Mouse (Mus musculus) heart, adult 18-20 months (tissue): ENCODE data around the gene Prtg. TPM values are rescaled to one million over a fixed set of nuclear protein-coding genes. Genes with fewer than 3 reads are reported as not detected.

Experiments
- DNase-seq, 2 experiments: peaks; one replicate each; pipeline ENCODE4 v3.0.0; 2021 to 2022; ENCODE audit warnings: mixed read lengths in 1 of 2
- long read RNA-seq, 2 experiments: library from polyadenylated mRNA; stranded (forward); transcript quantifications; one replicate each; pipeline ENCODE4 v2.0.0; 2021
- total RNA-seq, 2 experiments: library from RNA; stranded (reverse); gene quantifications; 2 replicates each; pipeline ENCODE4 v1.2.3; 2021

The Prtg gene
- under 1 TPM in 1 of 2 experiments, not detected in 1; 0.02 TPM for total RNA-seq
- long read RNA-seq, experiment 1, result 0 reads
- long read RNA-seq, experiment 2, result 0 reads

DNA sequence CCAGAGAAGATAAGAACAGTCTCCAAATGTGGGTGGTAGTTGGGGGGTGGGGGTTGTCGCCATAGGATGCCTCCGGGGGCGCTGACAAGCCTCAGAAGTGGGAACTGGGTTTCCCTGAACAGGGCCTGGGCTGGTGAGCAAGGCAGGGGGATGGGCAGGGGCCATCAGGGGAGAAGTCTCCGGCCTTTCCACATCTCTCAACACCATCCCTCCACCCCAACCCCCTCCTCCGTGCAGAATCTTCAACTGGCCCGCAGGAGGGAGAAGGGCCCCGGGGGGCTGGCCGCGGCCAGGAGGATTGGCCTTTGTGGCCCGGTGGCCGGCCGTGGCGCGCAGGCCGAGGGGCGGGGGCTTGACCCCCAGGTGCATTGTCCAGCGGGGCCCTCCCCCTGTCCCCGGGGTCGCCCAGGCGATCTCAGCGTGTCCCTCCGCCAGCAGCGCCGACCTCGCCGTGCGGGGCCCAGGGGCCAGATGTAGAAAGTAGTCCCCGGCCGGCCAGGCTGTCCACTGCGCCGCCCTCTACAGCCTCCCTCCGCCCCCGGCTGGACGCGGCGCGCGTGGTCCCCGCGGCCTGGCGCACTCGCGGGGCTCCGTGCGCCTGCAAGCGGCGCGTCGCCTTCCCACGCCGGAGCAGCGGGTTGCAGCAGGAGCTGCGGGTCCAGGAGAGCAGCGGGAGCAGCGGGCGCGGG is at the start of gene Prtg:
Gene Prtg, plus strand, starts transcription at position 144 of the 689 bp plus-strand sequence.
- DNase-seq, result peak; percentile 8 to 14

- no peak for DNase-seq
Observed at GRCm38 (mm10) chr9:72757143-72757542, 49.5 kb upstream of the Prtg start.

DNA sequence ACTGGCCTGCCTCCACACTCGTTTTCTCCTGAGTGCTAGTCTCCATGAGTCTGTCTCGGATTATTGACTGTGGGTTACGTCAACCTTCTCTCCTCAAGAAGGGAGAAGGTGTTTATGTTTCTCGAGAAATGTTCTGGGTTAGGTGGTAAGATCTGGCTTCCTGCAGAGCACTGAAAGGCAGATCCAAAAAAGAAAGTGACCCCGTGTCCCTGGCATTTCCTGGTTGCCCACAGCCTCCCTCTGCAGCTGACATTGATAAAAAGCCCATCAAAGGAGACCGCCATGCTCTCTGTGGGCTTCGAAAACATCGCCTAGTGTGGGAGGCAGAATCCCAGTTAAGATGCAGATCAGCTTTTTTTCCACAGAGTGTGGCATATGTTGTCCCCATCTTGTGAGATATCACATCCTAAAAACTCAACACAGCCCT is 48.0 kb upstream of the Prtg start:
- DNase-seq, result no peak

- peak; percentile 59 to 77 for DNase-seq
Observed at GRCm38 (mm10) chr9:72763050-72763718, 43.5 kb upstream of the Prtg start.

DNA sequence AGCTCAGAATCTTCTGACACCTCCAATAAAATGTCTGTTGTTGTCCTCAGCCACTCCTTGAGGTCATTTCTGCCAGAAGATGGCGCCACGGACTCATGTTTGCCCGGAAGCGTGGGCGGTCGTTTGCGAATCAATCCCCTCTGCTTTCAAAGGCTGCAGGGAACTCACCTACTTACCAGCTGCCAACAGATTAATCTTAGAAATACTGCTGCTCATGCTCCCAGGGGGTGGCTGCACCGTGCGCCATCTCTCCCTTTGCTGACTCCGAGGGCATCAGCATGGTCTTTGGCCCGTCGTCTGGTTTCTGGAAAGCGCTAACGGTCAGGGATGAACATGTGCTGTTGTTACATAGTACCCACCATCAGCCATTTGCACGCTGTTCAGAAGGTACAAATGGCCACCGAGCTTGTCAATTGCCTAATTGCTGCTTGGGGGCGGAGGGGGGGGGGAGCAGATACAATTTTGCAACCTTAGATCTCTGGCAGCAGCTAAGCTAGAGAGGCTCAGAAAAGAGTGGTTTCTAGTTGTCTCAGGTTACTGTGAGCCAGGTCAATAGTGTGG is 39.8 kb upstream of the Prtg start:
- DNase-seq, result peak; percentile 78 to 97

DNA sequence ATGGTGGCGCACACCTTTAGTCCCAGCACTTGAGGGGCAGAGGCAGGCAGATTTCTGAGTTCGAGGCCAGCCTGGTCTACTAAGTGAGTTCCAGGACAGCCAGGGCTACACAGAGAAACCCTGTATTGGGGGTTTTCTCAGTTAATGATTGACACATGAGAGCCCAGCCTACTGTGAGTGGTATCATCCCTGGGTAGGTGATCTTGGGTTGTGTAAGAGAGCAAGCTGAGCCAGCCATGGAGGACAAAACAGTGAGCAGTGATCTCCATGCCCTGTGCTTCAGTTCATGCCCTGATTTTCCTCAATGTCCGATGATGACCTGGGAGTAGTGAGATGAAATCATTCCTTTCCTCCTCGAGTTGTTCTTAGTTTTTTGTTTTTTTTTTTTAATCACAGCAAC is 31.7 kb upstream of the Prtg start:
- DNase-seq, result no peak

DNA sequence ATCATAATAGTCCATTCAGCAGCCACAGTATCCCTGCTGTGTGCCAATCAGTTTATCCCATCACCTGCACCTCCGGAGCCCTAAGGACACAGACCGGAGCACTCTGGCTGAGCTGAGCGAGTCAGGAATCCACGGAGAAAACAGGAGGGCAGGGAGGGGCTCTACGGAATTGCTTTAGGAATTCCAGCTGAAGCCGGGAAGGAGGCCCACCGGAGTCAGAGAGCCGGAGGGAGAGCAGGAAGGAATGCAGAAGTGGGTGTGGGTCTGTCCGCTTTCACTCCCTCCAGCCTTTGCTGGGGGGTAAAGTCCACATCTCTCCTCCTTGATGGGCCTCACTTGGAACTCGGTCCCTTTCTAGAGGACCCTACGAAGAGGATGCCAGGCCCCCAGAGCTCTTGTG is 27.7 kb upstream of the Prtg start:
- no peak for DNase-seq

DNA sequence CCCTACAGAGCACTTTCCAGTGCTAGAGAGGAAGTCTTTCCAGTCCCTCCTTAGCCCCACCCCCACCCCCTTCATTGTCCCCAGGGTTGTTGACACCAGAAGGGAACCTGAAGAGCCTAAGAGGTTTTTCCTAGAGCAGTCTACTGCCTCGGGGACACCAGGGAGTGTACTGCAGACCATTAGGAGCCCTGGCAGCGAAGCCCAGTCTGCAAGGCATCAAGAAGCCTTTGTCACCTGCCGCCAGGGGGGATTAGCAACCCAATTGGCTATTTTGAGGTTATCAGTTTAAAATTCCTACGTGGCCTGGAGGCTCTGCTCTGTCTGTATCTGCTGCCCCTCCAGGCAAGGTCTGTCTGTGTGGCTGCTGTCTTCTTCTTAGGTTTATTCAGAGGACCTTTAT is 26.9 kb upstream of the Prtg start:
- no peak for DNase-seq

DNA sequence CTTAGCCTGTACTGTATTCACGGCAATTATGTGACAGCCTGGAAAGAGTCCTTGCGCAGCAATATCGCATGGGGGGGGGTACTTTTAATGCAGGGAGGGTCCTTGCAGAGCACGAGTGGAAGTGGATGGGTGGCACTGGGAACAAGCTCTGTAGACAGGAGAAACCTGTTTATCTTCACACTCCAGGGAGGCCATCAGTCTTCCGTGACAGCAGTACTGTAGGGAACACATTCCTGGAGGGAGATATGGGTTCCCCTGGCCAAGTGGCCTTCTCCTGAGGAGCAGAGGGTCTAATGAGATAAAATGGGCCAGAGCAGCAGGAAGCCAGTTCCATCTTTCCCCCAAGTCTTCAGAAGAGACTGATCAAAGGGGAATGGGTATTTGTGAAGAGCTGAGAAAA is 26.0 kb upstream of the Prtg start:
- DNase-seq, result no peak

GRCm38 (mm10) chr9:72781466-72781865 is 25.2 kb upstream of the Prtg start:
- DNase-seq, result no peak

GRCm38 (mm10) chr9:72782121-72782520 is 24.6 kb upstream of the Prtg start:
- DNase-seq, result no peak

GRCm38 (mm10) chr9:72787732-72788131 is 18.9 kb upstream of the Prtg start:
- DNase-seq, result no peak

GRCm38 (mm10) chr9:72790530-72791212 is 16.0 kb upstream of the Prtg start:
- DNase-seq, result no peak

GRCm38 (mm10) chr9:72791213-72791582 is 15.5 kb upstream of the Prtg start:
- DNase-seq, result peak; percentile 9 to 24

DNA sequence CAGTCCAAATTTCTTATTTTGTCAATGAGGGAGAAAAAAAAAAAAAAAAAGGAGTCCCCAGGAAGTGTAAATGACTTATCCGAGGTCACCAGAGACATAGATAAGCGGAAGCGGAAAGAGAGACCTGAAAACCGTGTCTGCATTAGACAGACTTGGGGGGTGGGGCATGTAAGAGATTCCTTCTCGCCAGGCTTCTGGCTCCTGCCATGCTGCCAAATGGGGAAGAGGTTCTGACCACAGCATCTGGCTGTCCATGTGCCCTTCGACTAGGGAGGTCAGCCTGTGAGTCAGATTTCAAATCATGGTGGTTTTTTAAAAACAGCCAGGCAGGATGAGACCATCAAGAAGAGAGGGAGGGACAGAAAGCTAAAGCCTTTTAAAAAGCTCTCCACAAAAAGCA is 15.0 kb upstream of the Prtg start:
- peak; percentile 49 to 65 for DNase-seq

DNA sequence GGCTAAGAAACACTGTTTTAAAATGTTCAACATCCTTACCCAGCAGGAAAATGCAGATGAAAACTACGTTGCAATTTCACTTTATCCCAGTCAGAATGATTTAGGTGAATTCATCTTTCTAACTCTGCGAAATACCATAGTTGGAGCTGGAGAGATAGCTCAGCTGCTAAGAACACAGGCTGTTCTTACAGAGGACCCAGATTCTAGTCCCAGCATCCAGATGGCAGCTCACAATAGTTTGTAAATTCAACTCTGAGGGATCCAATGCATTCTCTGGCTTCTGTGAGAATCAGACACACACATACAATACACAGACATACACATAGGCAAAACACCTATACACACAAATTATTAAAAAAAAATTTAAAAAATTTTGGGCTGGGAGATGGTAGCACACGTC is 11.4 kb upstream of the Prtg start:
- DNase-seq, result no peak

DNA sequence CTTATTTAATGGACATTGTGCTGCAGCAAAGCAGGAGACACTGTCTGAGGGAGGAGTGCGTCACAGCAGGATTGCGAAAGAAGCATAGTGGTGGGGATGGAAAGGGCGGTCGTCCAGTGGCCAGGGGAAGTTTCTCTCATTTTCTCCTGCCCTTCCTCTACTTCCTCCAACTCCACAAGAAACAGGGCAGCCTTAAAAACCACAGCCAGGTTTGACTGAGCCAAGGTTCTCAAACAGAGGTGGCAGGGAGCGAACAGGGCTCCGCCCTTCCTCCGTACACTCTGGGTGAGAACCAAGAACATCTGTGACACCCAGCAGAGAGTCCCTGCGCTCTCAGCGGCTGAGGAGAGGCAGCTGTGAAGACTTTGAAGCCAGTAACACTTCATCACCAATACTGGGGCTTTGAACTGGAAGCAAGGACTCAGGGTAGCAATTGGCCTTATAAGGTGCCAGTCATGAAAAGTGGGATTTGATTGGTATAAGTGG is 9.5 kb upstream of the Prtg start:
- peak; percentile 83 to 90 for DNase-seq

DNA sequence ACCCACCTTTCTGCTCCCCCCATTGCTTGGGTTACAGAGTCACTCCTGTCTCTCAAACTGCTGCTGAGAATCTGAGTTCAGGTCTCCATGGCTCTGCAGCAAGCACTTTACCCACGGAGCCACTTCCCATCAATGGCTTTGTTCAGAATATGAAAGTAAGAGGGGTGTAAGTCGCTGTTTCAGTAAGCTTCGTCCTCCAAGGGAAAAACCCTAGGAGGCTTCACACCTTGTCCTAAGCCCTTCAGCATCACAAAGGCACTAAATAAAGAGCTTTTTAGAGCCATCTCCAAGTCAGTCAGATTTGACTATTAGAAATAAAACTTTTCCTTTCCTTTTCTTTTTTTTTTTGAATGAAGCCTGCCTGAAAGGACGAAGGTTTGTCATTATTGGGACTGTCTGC is 3.4 kb upstream of the Prtg start:
- no peak for DNase-seq

- no peak for DNase-seq
Observed at GRCm38 (mm10) chr9:72806146-72806545, 528 bp upstream of the Prtg start.

DNA sequence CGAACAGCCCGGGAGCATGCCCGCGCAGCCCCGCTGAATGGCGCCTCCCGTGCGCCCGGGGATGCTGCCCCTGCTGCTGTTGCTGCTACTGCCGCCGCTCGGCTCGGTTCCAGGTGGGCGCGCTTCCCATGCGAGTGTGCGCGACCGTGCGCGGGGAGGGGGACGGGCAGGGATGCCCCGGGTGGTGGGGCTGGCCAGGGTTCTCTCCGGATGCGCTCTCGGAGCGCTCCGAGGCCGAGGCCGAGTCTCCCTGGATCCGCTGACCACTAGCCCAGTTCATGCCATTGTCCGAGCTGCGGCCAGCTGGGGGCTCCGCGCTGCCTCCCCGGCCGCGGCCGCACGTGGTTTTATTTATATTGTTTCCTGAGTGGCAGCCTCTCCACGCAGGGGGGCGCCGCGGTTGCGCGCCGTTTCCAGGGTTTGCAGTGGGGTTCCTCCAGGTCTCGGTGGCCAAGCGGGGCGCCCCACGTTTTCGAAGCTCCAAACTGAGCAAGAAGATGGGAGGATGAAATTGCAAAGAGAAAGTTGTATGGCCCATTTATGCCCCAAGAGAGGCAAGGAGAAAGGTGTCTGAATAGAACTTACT is 839 bp downstream of the Prtg start:
- DNase-seq, result peak; percentile 15 to 28

DNA sequence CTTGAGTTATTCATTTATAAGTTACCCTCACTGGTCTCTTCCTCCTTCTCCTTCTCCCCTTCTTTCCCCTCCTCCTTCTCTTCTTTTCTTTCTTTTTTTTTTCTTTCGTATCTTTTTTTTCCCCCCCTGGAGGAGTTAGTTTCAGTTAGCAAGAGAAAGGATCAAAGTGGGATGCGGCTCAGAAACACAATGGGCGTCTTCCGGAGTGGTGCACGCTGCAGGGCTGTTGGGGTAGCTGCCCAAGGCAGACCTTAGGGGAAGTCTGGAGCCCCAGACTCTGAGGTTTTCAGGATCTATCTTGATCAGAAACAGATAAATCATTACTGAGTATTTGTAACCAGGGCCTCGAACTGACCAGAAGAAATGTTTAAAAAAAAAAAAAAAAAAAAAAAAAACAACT is 1.5 kb downstream of the Prtg start:
- DNase-seq, result no peak

GRCm38 (mm10) chr9:72808586-72808985 is 1.9 kb downstream of the Prtg start:
- DNase-seq, result no peak
